Mouse (Mus musculus) neural tube, embryonic 11.5 days (tissue): ENCODE measurements at regions not wholly inside any gene's neighbourhood (a gene's known extent, or its start where the extent isn't known, plus 50 kb on each side); places are given as distances from the start of the nearest gene placed in this dataset.
A peak's percentile ranks its signal among the peaks of the same experiment; 100 is the strongest.

Experiments
- ATAC-seq: fragments of 200-750 bp; cut with Nextera tagmentation; 2 replicates; pipeline ENCODE4 v1.8.0; 2017; ENCODE audit warnings: moderate number of reproducible peaks, mild to moderate bottlenecking, moderate TSS enrichment, moderate library complexity; ENCODE audit not compliant: insufficient read depth, low FRiP score, low TSS enrichment
- DNase-seq: peaks from one replicate; pipeline ENCODE4 v3.0.0-alpha.2; 2015; ENCODE audit warnings: low spot score
- H3K27ac ChIP-seq: fragments of 300-500 bp; sonication (generic); 2 replicates; pipeline ENCODE4 v1.5.1; 2014; ENCODE audit warnings: low read depth, mild to moderate bottlenecking, low read length
- H3K27me3 ChIP-seq: fragments of 300-500 bp; sonication (generic); 2 replicates; pipeline ENCODE4 v1.6.1; 2014; ENCODE audit warnings: mild to moderate bottlenecking, low read length, mixed read lengths; ENCODE audit not compliant: control insufficient read depth, insufficient read depth
- H3K36me3 ChIP-seq: fragments of 300-500 bp; sonication (generic); 2 replicates; pipeline ENCODE4 v1.6.1; 2014; ENCODE audit warnings: mild to moderate bottlenecking, low read length, moderate library complexity, mixed read lengths; ENCODE audit not compliant: control insufficient read depth, insufficient read depth
- H3K4me1 ChIP-seq: fragments of 300-500 bp; sonication (generic); 2 replicates; pipeline ENCODE4 v1.6.1; 2014; ENCODE audit warnings: low read length, mixed read lengths; ENCODE audit not compliant: control insufficient read depth, insufficient read depth
- H3K4me2 ChIP-seq: fragments of 300-500 bp; sonication (generic); 2 replicates; pipeline ENCODE4 v1.6.1; 2014; ENCODE audit warnings: low read depth, mild to moderate bottlenecking, moderate library complexity
- H3K4me3 ChIP-seq: fragments of 300-500 bp; sonication (generic); 2 replicates; pipeline ENCODE4 v1.5.1; 2014; ENCODE audit warnings: low read depth, low read length
- H3K9ac ChIP-seq: fragments of 300-500 bp; sonication (generic); 2 replicates; pipeline ENCODE4 v1.6.1; 2014; ENCODE audit warnings: mild to moderate bottlenecking, low read length
- H3K9me3 ChIP-seq: fragments of 300-500 bp; sonication (generic); 2 replicates; pipeline ENCODE4 v1.6.1; 2016; ENCODE audit warnings: low read length; ENCODE audit not compliant: control insufficient read depth
- WGBS: fragments of 180-500 bp; shearing (Covaris S2); extraction: QIAGEN DNeasy Blood & Tissue Kit; methylation state at CpG from one replicate; pipeline ENCODE4 v1.1.7; 2014; 5-methylcytosine and 5-hydroxymethylcytosine counted together

- H3K4me1 ChIP-seq = no peaks in the 10 kb centered on the region
- no peak overlapping the region for H3K4me3 ChIP-seq
- DNase-seq (no peak), ATAC-seq (no peak)
- 82% methylated on average over 8 of the region's 8 CpGs for WGBS
- H3K36me3 ChIP-seq = no peaks in the 10 kb centered on the region
- no peak overlapping the region for H3K4me2 ChIP-seq
- no peak overlapping the region for H3K9ac ChIP-seq
- no peak overlapping the region for H3K27ac ChIP-seq
- H3K27me3 ChIP-seq = no peaks in the 10 kb centered on the region
- H3K9me3 ChIP-seq = no peaks in the 10 kb centered on the region
Measured at GRCm38 (mm10) chr9:46406606-46407005, 86.8 kb upstream of the 4931429L15Rik start.

- H3K4me3 ChIP-seq = no peak overlapping the region
- DNase-seq = no peak
- no peaks in the 10 kb centered on the region for H3K9me3 ChIP-seq
- 89% methylated on average over 7 of the region's 7 CpGs for WGBS
- H3K36me3 ChIP-seq = no peaks in the 10 kb centered on the region
- H3K9ac ChIP-seq = no peak overlapping the region
- H3K4me1 ChIP-seq = 0 out of 2 replicates have a peak, but pooled peaks cover 2% of the 10 kb centered on the region
- H3K4me2 ChIP-seq = no peak overlapping the region
- H3K27ac ChIP-seq = no peak overlapping the region
- no peak for ATAC-seq
- H3K27me3 ChIP-seq = no peaks in the 10 kb centered on the region
Measured at GRCm38 (mm10) chr9:46396591-46396990, 76.8 kb upstream of the 4931429L15Rik start.

GRCm38 (mm10) chr9:46395156-46395765, 75.5 kb upstream of the 4931429L15Rik start:
- H3K4me3 ChIP-seq = no peak overlapping the region
- H3K4me2 ChIP-seq = no peak overlapping the region
- no peak overlapping the region for H3K9ac ChIP-seq
- no peak for ATAC-seq
- no peak for DNase-seq
- H3K9me3 ChIP-seq = no peaks in the 10 kb centered on the region
- 62% methylated on average over 14 of the region's 14 CpGs for WGBS
- no peaks in the 10 kb centered on the region for H3K27me3 ChIP-seq
- H3K27ac ChIP-seq = no peak overlapping the region
- H3K4me1 ChIP-seq = 0 out of 2 replicates have a peak, but pooled peaks cover 2% of the 10 kb centered on the region
- H3K36me3 ChIP-seq = no peaks in the 10 kb centered on the region

- H3K27me3 ChIP-seq = no peaks in the 10 kb centered on the region
- H3K9ac ChIP-seq = no peak overlapping the region
- no peaks in the 10 kb centered on the region for H3K9me3 ChIP-seq
- 76% methylated on average over 7 of the region's 7 CpGs for WGBS
- H3K4me1 ChIP-seq = 0 out of 2 replicates have a peak, but pooled peaks cover 2% of the 10 kb centered on the region
- no peaks in the 10 kb centered on the region for H3K36me3 ChIP-seq
- DNase-seq (no peak), ATAC-seq (no peak)
- no peak overlapping the region for H3K4me2 ChIP-seq
- no peak overlapping the region for H3K4me3 ChIP-seq
- no peak overlapping the region for H3K27ac ChIP-seq
Measured at GRCm38 (mm10) chr9:46394239-46394638, 74.5 kb upstream of the 4931429L15Rik start.

GRCm38 (mm10) chr9:46392641-46393321, 73.0 kb upstream of the 4931429L15Rik start:
- Histone ChIP-seq H3K27ac (no peak overlapping the region), H3K4me3 (no peak overlapping the region), H3K4me2 (0 out of 2 replicates have a peak overlapping the region, but pooled peaks have one; percentile 7), H3K9me3 (no peaks in the 10 kb centered on the region), H3K9ac (no peak overlapping the region), H3K36me3 (no peaks in the 10 kb centered on the region), H3K4me1 (peaks cover 8% of the 10 kb centered on the region), H3K27me3 (no peaks in the 10 kb centered on the region)
- ATAC-seq = no peak
- WGBS = 5% methylated on average over 23 of the region's 23 CpGs
- peak; percentile 67 for DNase-seq

- peak overlapping the region; percentile 59 for H3K9ac ChIP-seq
- no peaks in the 10 kb centered on the region for H3K27me3 ChIP-seq
- H3K27ac ChIP-seq = no peak overlapping the region
- H3K4me2 ChIP-seq = peak overlapping the region; percentile 55
- no peak for ATAC-seq
- H3K4me3 ChIP-seq = peak overlapping the region; percentile 34
- 9% methylated on average over 9 of the region's 9 CpGs for WGBS
- H3K9me3 ChIP-seq = no peaks in the 10 kb centered on the region
- H3K4me1 ChIP-seq = peaks cover 8% of the 10 kb centered on the region
- DNase-seq = no peak
- no peaks in the 10 kb centered on the region for H3K36me3 ChIP-seq
Measured at GRCm38 (mm10) chr9:46389741-46390140, 70.0 kb upstream of the 4931429L15Rik start.

GRCm38 (mm10) chr9:46388677-46389676, 69.2 kb upstream of the 4931429L15Rik start:
- H3K27me3 ChIP-seq = no peaks in the 10 kb centered on the region
- peak overlapping the region; percentile 59 for H3K9ac ChIP-seq
- H3K4me2 ChIP-seq = peak overlapping the region; percentile 55
- 34% methylated on average over 17 of the region's 17 CpGs for WGBS
- DNase-seq (peak; percentile 55), ATAC-seq (no peak)
- H3K27ac ChIP-seq = no peak overlapping the region
- no peaks in the 10 kb centered on the region for H3K9me3 ChIP-seq
- H3K4me1 ChIP-seq = peaks cover 8% of the 10 kb centered on the region
- peak overlapping the region; percentile 34 for H3K4me3 ChIP-seq
- no peaks in the 10 kb centered on the region for H3K36me3 ChIP-seq

GRCm38 (mm10) chr9:46386333-46386732, 66.5 kb upstream of the 4931429L15Rik start:
- ATAC-seq (no peak), DNase-seq (no peak)
- H3K9me3 ChIP-seq = no peaks in the 10 kb centered on the region
- peaks cover 6% of the 10 kb centered on the region for H3K4me1 ChIP-seq
- H3K27ac ChIP-seq = no peak overlapping the region
- H3K4me3 ChIP-seq = no peak overlapping the region
- H3K9ac ChIP-seq = no peak overlapping the region
- no peaks in the 10 kb centered on the region for H3K36me3 ChIP-seq
- no peak overlapping the region for H3K4me2 ChIP-seq
- no peaks in the 10 kb centered on the region for H3K27me3 ChIP-seq
- 94% methylated on average over 3 of the region's 3 CpGs for WGBS
